Mouse (Mus musculus) heart, embryonic 16.5 days (tissue): ENCODE results near the gene Zfp524. TPM values are rescaled to one million over a fixed set of nuclear protein-coding genes. Genes with fewer than 3 reads are reported as not detected.

Experiments
- ATAC-seq: fragments of 200-750 bp; cut with Nextera tagmentation; replicated peaks from 2 replicates; pipeline ENCODE4 v1.8.0; 2017; ENCODE audit warnings: moderate number of reproducible peaks; ENCODE audit not compliant: insufficient read depth, low FRiP score; ENCODE audit errors: extremely low read depth
- H3K27ac ChIP-seq: fragments of 300-500 bp; sonication (generic); 2 replicates; pipeline ENCODE4 v1.5.1; 2014; ENCODE audit warnings: mild to moderate bottlenecking, low read length, control low read depth, moderate library complexity
- H3K27me3 ChIP-seq: fragments of 300-500 bp; sonication (generic); 2 replicates; pipeline ENCODE4 v1.6.1; 2014; ENCODE audit warnings: low read length, mixed read lengths; ENCODE audit not compliant: control insufficient read depth, insufficient read depth
- H3K36me3 ChIP-seq: fragments of 300-500 bp; sonication (generic); 2 replicates; pipeline ENCODE4 v1.6.1; 2014; ENCODE audit not compliant: control insufficient read depth, insufficient read depth
- H3K4me1 ChIP-seq: fragments of 300-500 bp; sonication (generic); 2 replicates; pipeline ENCODE4 v1.6.1; 2014; ENCODE audit warnings: low read length, mixed read lengths; ENCODE audit not compliant: control insufficient read depth, insufficient read depth
- H3K4me2 ChIP-seq: fragments of 300-500 bp; sonication (generic); 2 replicates; pipeline ENCODE4 v1.6.1; 2014; ENCODE audit warnings: low read depth, mild to moderate bottlenecking, control low read depth, low read length
- H3K4me3 ChIP-seq: fragments of 300-500 bp; sonication (generic); 2 replicates; pipeline ENCODE4 v1.5.1; 2014; ENCODE audit warnings: mild to moderate bottlenecking, control low read depth, low read length
- H3K9ac ChIP-seq: fragments of 300-500 bp; sonication (generic); 2 replicates; pipeline ENCODE4 v1.6.1; 2014; ENCODE audit warnings: low read length, control low read depth
- H3K9me3 ChIP-seq: fragments of 300-500 bp; sonication (generic); replicated peaks from 2 replicates; pipeline ENCODE4 v1.6.1; 2016; ENCODE audit warnings: low read length; ENCODE audit not compliant: control insufficient read depth
- WGBS: fragments of 180-500 bp; shearing (Covaris S2); extraction: QIAGEN DNeasy Blood & Tissue Kit; methylation state at CpG from one replicate; pipeline ENCODE4 v1.1.7; 2014; 5-methylcytosine and 5-hydroxymethylcytosine counted together
- polyA plus RNA-seq: library from polyadenylated mRNA; unstranded; fragments of >200 nt; fragmentation: Nextera tagmentation; extraction: Ambion mirVana; gene quantifications from 2 replicates; pipeline ENCODE4 v1.2.1, GENCODE M21; 2015

Gene Zfp524
- polyA plus RNA-seq, 1 experiment from 2014 or later: 14.1 TPM

DNA sequence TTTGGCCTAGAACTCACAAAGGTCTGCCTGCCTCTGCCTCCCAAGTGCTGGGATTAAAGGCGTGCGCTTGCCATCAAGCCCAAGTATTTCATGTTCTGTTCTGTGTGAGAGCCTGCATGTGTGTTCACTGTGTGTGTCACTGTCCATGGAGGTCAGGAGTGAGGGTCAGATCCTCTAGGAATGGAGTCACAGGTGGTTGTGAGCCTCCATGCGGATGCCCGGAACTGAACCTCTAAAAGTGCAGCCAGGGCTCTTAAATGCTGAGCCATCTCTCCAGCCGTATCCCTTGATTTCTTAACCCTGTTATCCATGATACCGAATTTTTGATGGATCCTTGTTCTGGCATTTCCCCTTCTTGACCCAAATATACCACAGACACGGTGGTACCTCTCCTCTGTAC, 22.8 kb downstream of the Zfp524 start:
- peaks cover 2% of the 10 kb centered on the region for H3K9me3 ChIP-seq
- peaks cover 9% of the 10 kb centered on the region for H3K4me1 ChIP-seq
- WGBS: 89% methylated on average over 7 of the region's 7 CpGs
- H3K36me3 ChIP-seq: peaks cover 41% of the 10 kb centered on the region
- no peak overlapping the region; the same call in 1 of the 2 replicates for H3K9ac ChIP-seq
- no peak for ATAC-seq
- H3K4me2 ChIP-seq: no peak overlapping the region
- no peak overlapping the region; the same call in 1 of the 2 replicates for H3K27ac ChIP-seq
- no peaks in the 10 kb centered on the region for H3K27me3 ChIP-seq
- no peak overlapping the region for H3K4me3 ChIP-seq

DNA sequence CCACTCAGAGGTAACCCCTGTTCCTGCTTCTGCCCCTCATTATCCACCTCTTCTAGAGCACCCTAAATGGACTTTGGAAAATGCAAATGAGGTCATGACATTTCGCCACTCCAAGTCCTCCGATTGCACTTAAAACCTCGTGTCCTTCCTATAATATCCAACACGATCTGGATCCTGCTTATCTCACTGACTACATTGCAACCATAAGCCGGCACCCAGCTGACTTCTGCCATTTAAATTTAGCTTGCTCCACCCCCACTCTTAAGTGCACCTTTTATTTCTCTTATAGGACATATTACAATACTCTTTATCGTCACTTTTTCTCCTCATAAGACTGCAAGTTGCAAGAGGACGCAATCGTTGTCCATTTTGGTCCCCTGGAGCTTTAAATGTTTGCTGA, 23.3 kb downstream of the Zfp524 start:
- Histone ChIP-seq H3K9me3 (no peaks in the 10 kb centered on the region), H3K36me3 (peaks cover 37% of the 10 kb centered on the region), H3K4me1 (peaks cover 9% of the 10 kb centered on the region), H3K4me3 (peak overlapping the region; percentile 86), H3K27me3 (no peaks in the 10 kb centered on the region), H3K4me2 (peak overlapping the region; percentile 64), H3K27ac (peak overlapping the region; percentile 98), H3K9ac (peak overlapping the region; percentile 92)
- 74% methylated on average over 8 of the region's 8 CpGs for WGBS
- no peak for ATAC-seq

DNA sequence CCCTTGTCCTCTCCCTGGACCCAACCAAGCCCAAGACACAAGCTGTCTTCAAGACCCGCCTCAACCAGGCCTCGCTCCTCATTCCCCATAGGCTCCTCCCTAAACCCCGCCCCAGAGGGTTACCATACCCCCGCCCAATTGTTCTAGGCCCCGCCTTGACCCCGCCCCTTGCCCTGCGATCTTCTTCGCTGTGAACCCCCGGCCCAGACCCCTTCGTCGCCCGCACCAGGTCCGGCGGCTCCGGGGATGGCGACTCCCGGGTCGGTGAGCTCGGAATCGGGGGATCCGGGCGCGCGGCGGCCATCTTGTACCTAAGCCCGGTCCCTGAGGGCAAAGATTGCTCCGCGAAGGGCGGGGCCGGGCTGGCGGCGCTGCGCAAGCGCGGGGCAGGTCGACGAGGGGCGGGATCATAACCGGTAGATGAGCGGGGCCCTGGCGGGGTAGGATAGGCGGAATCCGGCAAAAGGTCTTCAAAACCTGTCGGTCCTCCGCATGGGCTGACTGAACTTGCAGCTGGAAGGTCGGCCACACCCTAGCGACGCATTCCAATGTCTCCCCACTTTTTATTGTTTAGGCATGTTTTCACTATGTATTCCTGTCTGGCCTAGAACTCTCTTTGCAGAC, 24.0 kb downstream of the Zfp524 start, which contains the start of gene Zfp784:
Gene Zfp784 (minus strand): TSS at position 338 of the 624 bp plus-strand sequence.
- Histone ChIP-seq H3K9me3 (no peaks in the 10 kb centered on the region), H3K27ac (peak within 1 kb of the TSS; percentile 98), H3K9ac (peak within 1 kb of the TSS; percentile 92), H3K36me3 (peaks cover 29% of the 10 kb centered on the region), H3K4me2 (peak within 1 kb of the TSS; percentile 64), H3K27me3 (no peaks in the 10 kb centered on the region), H3K4me3 (peak within 1 kb of the TSS; percentile 86), H3K4me1 (peaks cover 9% of the 10 kb centered on the region)
- WGBS: under 1% methylated on average over 48 of the region's 48 CpGs
- peak; percentile 98 for ATAC-seq

DNA sequence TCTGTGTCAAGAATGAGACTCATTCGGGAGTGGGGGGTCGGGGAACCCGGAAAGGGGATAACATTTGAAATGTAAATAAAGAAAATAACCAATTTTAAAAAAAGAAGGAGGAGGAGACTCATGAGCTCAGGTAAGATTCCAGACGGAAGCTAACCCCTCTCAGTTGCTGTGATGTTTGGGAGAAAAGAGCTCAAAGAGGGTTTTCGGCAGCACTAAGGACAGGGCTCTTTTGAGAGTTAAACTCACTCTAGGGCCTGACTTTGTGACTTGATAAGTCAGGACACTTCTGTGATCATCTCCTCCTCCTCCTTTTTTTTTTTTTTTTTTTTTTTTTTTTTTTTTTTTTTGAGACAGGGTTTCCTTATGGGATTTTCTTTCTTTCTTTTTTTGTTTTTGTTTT, 24.7 kb downstream of the Zfp524 start:
- 32% methylated on average over 5 of the region's 5 CpGs for WGBS
- Histone ChIP-seq H3K27ac (peak overlapping the region; percentile 98), H3K4me1 (peaks cover 9% of the 10 kb centered on the region), H3K27me3 (no peaks in the 10 kb centered on the region), H3K9me3 (no peaks in the 10 kb centered on the region), H3K9ac (peak overlapping the region; percentile 92), H3K4me2 (peak overlapping the region; percentile 64), H3K36me3 (peaks cover 22% of the 10 kb centered on the region), H3K4me3 (peak overlapping the region; percentile 86)
- no peak for ATAC-seq

DNA sequence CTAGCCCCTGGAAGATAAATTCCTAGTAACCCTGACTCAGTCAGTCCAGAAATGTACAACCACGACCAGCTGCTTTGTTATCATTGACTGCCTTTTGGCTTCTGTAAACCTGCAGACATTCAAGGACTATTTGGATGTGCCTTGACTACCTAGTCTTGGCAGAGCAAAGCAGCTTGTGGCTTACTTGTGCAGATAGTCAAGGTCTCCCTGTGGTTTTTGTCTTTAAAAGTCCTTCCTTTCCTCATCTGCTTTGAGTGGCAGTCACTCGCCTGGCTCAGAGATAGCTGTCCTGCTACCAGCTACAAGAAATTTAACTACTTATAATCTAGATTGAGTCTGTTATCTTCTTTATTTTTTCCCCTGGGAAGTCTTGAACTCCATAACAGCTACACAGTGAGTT, 30.8 kb downstream of the Zfp524 start:
- no peaks in the 10 kb centered on the region for H3K9me3 ChIP-seq
- 49% methylated on average over 2 of the region's 2 CpGs for WGBS
- no peak overlapping the region for H3K9ac ChIP-seq
- H3K4me1 ChIP-seq: no peaks in the 10 kb centered on the region
- no peak overlapping the region for H3K27ac ChIP-seq
- H3K27me3 ChIP-seq: no peaks in the 10 kb centered on the region
- H3K4me2 ChIP-seq: no peak overlapping the region
- ATAC-seq: no peak
- no peak overlapping the region for H3K4me3 ChIP-seq
- H3K36me3 ChIP-seq: 0 out of 2 replicates have a peak, but pooled peaks cover 3% of the 10 kb centered on the region

DNA sequence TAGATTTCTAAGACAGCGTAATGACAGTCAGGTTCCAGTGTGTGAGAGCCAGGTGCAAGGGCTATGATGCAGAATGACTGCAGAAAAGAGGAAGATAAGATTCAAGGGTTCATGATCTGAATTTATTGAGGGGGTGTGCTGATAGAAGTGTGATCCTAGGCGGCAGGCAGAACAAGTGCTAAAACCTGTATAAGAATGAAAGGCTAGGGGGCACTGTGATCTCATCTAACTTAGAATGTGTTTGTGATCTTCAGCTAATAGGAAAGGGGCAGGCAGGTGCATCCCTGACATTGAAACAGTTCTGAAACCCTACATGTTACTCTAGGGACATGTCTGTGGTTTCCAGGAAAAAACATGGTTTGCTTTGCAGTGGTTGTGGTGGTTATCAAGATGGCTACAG, 31.9 kb downstream of the Zfp524 start:
- Histone ChIP-seq H3K9me3 (no peaks in the 10 kb centered on the region), H3K36me3 (no peaks in the 10 kb centered on the region), H3K4me2 (no peak overlapping the region), H3K4me1 (peaks cover 3% of the 10 kb centered on the region; the same call in 1 of the 2 replicates), H3K9ac (no peak overlapping the region), H3K4me3 (no peak overlapping the region), H3K27ac (no peak overlapping the region), H3K27me3 (no peaks in the 10 kb centered on the region)
- WGBS: 62% methylated on average over 2 of the region's 2 CpGs
- ATAC-seq: no peak

DNA sequence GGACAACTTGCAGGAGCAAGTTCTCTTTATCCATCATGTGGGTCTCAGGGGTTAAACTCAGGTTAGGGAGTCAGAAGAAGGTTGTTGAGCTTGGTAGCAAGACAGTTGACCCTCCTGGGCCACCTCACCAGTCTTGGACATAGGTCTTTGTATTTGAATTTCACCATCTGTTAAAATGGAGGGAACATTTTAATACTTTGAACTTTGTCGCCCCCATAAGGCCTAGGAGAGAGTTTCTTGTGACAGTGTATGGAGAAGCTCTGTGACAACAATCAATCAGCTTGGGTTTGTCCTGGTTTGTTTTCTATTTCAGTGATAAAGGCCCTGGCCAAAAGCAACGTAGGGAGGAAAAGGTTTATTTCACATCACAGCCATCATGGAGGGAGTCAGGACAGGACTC, 33.1 kb downstream of the Zfp524 start:
- H3K4me1 ChIP-seq: peaks cover 8% of the 10 kb centered on the region
- H3K36me3 ChIP-seq: no peaks in the 10 kb centered on the region
- no peak overlapping the region for H3K4me3 ChIP-seq
- H3K4me2 ChIP-seq: no peak overlapping the region
- H3K9me3 ChIP-seq: no peaks in the 10 kb centered on the region
- H3K9ac ChIP-seq: no peak overlapping the region
- peaks cover 5% of the 10 kb centered on the region; the same call in 1 of the 2 replicates for H3K27me3 ChIP-seq
- H3K27ac ChIP-seq: no peak overlapping the region
- WGBS: 17% methylated on average over 2 of the region's 2 CpGs
- no peak for ATAC-seq

DNA sequence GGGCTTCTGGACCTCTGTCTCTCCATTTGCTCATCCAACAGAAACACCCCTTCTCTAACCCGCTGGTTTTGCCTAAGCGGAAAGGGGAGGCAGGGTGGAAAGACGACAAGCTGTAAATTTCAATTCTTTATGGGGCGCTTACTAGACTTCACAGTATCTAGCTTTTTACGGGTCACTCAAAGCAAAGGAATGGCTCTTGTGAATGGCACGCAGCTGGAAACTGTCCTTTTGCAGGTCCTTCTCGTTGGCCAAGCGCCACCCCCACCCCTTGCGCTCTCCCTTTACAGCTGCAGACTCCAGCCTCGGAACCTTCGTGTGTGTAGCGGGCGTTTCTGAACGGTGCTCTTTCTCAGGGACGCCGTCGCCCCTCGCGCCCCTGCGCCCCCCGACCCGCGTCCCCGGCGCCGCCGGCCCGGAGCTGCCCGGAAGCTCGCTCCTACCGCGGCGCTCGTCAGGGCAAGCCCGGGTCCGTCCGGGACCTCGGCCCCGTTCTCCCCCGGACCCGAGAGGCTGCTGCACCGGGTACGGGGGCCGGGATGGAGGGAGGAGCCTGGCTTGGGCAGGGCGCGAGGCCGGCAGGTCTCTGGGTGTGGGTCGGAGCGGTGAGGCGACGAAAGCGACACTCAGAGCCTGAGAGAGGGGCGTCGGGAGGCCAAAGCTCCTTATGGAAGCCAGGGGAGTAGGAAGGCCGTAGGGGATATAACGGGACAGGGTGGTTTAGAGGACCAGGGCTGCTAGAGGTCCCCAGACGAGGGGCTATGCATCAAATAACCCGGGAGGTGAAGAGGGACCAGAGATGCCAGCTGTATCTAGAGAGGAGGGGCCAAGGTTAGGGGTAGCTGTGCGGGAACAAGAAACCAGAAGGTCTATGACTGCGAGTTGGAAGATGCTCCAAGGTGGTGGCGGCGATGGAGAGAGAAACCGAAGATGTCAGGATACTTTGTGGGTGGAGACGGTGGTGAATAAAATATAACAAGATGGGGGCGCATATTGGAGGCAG, 37.3 kb downstream of the Zfp524 start, which contains the start of gene Zfp580:
Gene Zfp580 (plus strand): TSS at position 346 of the 1,000 bp plus-strand sequence.
- no peaks in the 10 kb centered on the region for H3K9me3 ChIP-seq
- peak within 1 kb of the TSS; percentile 92 for H3K4me2 ChIP-seq
- ATAC-seq: peak; percentile 75
- H3K4me1 ChIP-seq: peaks cover 24% of the 10 kb centered on the region
- peak within 1 kb of the TSS; percentile 78 for H3K4me3 ChIP-seq
- peak within 1 kb of the TSS; percentile 86 for H3K9ac ChIP-seq
- no peaks in the 10 kb centered on the region for H3K36me3 ChIP-seq
- peaks cover 40% of the 10 kb centered on the region for H3K27me3 ChIP-seq
- WGBS: 1% methylated on average over 64 of the region's 65 CpGs
- peak within 1 kb of the TSS; percentile 16; the same call in 1 of the 2 replicates for H3K27ac ChIP-seq
